Mouse (Mus musculus): Measurements from ENCODE around the gene St6gal2. TPM values are rescaled to one million over a fixed set of nuclear protein-coding genes. Genes with fewer than 3 reads are reported as not detected.
A peak's percentile ranks its signal among the peaks of the same experiment; 100 is the strongest.

St6gal2 gene
- polyA plus RNA-seq (2014; fragmentation: Nextera tagmentation; extraction: Ambion mirVana), result 11.6 and 12.3 TPM in 2 replicates

DNA sequence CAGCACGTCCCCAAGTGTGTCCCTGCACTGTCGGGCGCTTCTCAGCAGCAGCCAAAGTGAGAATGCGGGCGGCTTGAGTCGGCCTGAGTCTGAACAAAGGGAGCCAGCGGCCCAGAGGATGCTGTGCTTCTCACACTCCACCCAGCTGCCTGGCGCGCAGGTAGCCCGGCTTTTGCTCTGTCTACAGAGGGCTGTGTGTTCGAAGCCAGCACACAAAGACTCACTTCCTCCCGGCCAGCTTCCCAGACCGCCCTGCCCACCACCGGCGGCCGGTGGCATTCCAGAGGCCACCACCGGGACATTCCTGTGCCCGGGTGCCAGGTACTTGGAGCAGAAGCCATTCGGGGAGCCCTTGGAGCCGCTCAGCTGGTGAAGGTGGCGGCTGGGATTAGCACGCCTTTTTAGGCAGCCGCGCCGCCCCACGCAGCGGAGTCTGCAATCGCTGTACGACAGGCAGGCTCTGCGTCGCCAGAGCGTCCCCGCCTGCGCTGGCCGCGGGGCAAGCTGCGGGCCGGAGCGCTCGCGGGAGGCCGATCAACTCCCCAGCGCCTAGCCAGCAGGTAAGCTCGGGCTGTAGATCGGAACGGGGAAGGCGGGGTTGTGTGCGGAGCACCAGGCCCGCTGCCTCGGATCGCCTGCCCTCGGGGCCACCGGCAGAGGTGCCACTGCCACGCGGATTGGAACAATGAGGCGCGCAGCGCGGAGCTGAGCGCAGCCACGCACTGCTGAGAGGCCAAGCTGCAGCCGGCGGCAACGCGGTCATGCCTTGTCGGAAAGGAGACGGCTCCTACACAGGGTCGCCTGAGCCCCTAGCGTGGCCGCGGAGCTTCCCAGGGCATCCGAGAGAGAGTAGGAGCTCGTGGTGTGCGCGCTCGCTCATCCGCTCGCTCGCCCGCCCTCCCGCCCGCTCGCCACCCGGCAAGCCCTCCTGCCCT, at the start of gene St6gal2:
Gene St6gal2 (plus strand): TSS at position 133 of the 935 bp plus-strand sequence.
- H3K4me1 ChIP-seq (replicated peaks; ENCODE audit: control insufficient read depth, insufficient read depth, low read length), result no peaks in the 10 kb centered on the region
- peak within 1 kb of the TSS; percentile 80 for H3K4me2 ChIP-seq (replicated peaks; ENCODE audit: low read depth, low read length)
- H3K9me3 ChIP-seq (ENCODE audit: control insufficient read depth, low read length), result no peaks in the 10 kb centered on the region
- WGBS, result under 1% methylated on average over 71 of the region's 84 CpGs
- DNase-seq (ENCODE audit: low spot score) (peak; percentile 81), ATAC-seq (ENCODE audit: low FRiP score) (peak; percentile 92)
- H3K27me3 ChIP-seq (ENCODE audit: control insufficient read depth, insufficient read depth, low read length), result no peaks in the 10 kb centered on the region; the same call in 1 of the 2 replicates
- no peaks in the 10 kb centered on the region for H3K36me3 ChIP-seq (ENCODE audit: control insufficient read depth, insufficient read depth, low read length)
- H3K27ac ChIP-seq (ENCODE audit: low read depth, low read length), result peak within 1 kb of the TSS; percentile 78
- H3K4me3 ChIP-seq (ENCODE audit: low read depth, low read length), result peak within 1 kb of the TSS; percentile 68
- H3K9ac ChIP-seq (ENCODE audit: low read depth, low read length), result peak within 1 kb of the TSS; percentile 90

DNA sequence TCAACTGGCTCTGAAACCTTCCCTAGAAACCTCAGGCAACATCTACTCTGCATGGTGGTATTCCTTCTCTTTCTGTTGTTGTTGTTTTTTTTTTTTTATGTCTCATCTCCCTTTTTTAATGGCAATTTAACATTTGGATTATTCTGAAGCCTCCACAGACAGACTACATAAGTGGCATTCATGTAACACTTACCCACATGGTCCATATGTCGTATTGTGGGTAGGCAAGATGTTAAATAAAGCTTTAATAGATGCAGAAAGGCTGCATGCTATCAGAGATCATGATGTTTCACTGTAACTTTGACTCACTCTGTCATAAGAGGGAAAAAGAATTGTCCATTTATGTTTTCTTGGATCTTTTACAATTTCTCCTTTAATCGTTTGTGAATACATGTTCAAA, 39.1 kb upstream of the St6gal2 start:
- no peak overlapping the region for H3K27ac ChIP-seq (ENCODE audit: low read depth, low read length)
- H3K4me3 ChIP-seq (ENCODE audit: low read depth, low read length), result no peak overlapping the region
- H3K4me1 ChIP-seq (replicated peaks; ENCODE audit: control insufficient read depth, insufficient read depth, low read length), result no peaks in the 10 kb centered on the region
- H3K9ac ChIP-seq (ENCODE audit: low read depth, low read length), result no peak overlapping the region
- ATAC-seq (ENCODE audit: low FRiP score), result no peak
- 83% methylated on average over 2 of the region's 2 CpGs for WGBS
- H3K9me3 ChIP-seq (ENCODE audit: control insufficient read depth, low read length), result no peaks in the 10 kb centered on the region
- DNase-seq (ENCODE audit: low spot score), result no peak
- no peak overlapping the region for H3K4me2 ChIP-seq (replicated peaks; ENCODE audit: low read depth, low read length)
- H3K36me3 ChIP-seq (ENCODE audit: control insufficient read depth, insufficient read depth, low read length), result no peaks in the 10 kb centered on the region
- no peaks in the 10 kb centered on the region for H3K27me3 ChIP-seq (ENCODE audit: control insufficient read depth, insufficient read depth, low read length)

DNA sequence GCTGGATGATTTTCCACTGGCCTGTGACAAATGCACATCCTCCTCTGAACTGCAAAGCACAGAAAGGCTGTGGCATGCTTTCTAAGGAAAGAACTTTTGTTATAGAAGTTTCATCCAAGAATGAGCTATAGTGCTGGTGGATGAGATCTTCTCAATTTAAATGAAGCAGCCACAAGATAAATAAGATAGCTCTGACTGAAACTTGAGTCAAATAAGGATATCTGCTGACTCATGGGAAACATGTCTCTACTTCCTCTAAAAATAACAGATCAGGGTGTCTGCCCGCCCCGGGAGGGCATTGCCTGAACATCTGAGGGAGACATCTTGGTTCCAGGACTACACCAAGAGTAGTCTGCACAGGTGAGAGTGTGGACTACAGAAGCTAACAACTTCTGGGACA, 28.7 kb upstream of the St6gal2 start:
- no peak overlapping the region for H3K27ac ChIP-seq (ENCODE audit: low read depth, low read length)
- no peaks in the 10 kb centered on the region for H3K4me1 ChIP-seq (replicated peaks; ENCODE audit: control insufficient read depth, insufficient read depth, low read length)
- ATAC-seq (ENCODE audit: low FRiP score) (no peak), DNase-seq (ENCODE audit: low spot score) (no peak)
- no peak overlapping the region for H3K4me2 ChIP-seq (replicated peaks; ENCODE audit: low read depth, low read length)
- no peaks in the 10 kb centered on the region for H3K36me3 ChIP-seq (ENCODE audit: control insufficient read depth, insufficient read depth, low read length)
- H3K4me3 ChIP-seq (ENCODE audit: low read depth, low read length), result no peak overlapping the region
- 89% methylated on average over 2 of the region's 2 CpGs for WGBS
- no peak overlapping the region for H3K9ac ChIP-seq (ENCODE audit: low read depth, low read length)
- H3K27me3 ChIP-seq (ENCODE audit: control insufficient read depth, insufficient read depth, low read length), result no peaks in the 10 kb centered on the region
- no peaks in the 10 kb centered on the region for H3K9me3 ChIP-seq (ENCODE audit: control insufficient read depth, low read length)

DNA sequence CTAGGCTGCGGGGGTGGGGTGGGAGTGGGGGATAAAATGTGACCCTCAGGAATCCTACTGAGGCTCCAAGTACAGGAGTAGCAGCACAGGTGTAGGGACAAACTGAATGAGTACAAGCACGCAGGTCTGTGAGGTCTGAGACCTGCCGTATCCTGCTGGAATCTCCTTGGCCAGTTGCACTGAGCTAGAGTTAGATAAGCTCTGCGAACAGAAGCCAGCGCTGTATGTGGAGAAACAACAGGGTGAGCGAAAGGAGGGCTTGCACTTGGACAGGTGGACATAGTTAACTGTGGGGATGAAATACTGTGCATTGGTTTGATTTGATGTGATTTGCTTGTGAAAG, 974 bp downstream of the St6gal2 start:
- peak overlapping the region; percentile 78 for H3K27ac ChIP-seq (ENCODE audit: low read depth, low read length)
- WGBS, result 0% methylated on average over 6 of the region's 6 CpGs
- no peaks in the 10 kb centered on the region for H3K36me3 ChIP-seq (ENCODE audit: control insufficient read depth, insufficient read depth, low read length)
- DNase-seq (ENCODE audit: low spot score) (no peak), ATAC-seq (ENCODE audit: low FRiP score) (no peak; the same call in 1 of the 2 replicates)
- no peaks in the 10 kb centered on the region; the same call in 1 of the 2 replicates for H3K27me3 ChIP-seq (ENCODE audit: control insufficient read depth, insufficient read depth, low read length)
- H3K4me1 ChIP-seq (replicated peaks; ENCODE audit: control insufficient read depth, insufficient read depth, low read length), result no peaks in the 10 kb centered on the region
- H3K9me3 ChIP-seq (ENCODE audit: control insufficient read depth, low read length), result no peaks in the 10 kb centered on the region
- peak overlapping the region; percentile 68 for H3K4me3 ChIP-seq (ENCODE audit: low read depth, low read length)
- peak overlapping the region; percentile 90 for H3K9ac ChIP-seq (ENCODE audit: low read depth, low read length)
- peak overlapping the region; percentile 80 for H3K4me2 ChIP-seq (replicated peaks; ENCODE audit: low read depth, low read length)

DNA sequence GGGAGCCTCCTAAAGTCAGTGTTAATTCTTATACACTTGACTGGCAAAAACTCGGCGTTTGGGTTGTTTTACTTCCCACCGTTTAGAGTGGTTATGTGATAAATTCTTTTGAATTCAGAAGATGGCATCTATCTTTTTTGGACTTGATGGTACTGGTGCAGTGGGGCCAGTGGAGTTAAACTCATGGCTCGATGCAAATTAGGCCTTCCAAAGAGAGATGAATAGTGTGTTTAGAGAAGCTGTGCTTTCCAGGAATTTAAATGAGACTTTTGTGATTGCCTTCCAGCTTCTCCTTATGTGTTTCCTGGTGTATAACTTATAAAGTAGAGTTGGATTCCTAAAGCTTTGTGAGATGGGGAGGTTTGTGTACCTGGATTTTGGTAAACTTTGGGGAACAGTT, 1.5 kb downstream of the St6gal2 start:
- no peak for ATAC-seq (ENCODE audit: low FRiP score)
- Histone ChIP-seq H3K9ac (ENCODE audit: low read depth, low read length) (no peak overlapping the region), H3K4me3 (ENCODE audit: low read depth, low read length) (peak overlapping the region; percentile 68)

DNA sequence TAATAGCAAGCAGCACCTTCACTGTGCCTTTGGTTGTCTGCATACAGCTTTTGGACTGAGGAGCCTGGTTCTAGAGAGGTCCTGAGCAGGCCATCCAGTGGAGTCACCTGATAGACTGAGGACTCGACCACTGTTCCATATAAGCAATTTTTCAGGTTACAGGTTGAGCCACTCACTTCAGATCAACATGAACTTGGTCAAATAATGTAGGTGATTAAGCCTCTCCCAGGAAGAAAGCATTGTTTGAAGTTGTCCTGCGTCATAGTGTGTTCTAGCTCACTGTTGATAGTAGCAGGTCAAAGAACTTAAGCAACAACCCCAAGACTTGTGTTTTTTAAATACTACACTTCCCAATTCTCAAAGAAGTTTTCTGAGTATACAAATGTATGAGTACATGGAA, 5.8 kb downstream of the St6gal2 start:
- ATAC-seq (ENCODE audit: low FRiP score) (no peak), DNase-seq (ENCODE audit: low spot score) (no peak)
- Histone ChIP-seq H3K4me2 (replicated peaks; ENCODE audit: low read depth, low read length) (no peak overlapping the region), H3K4me1 (replicated peaks; ENCODE audit: control insufficient read depth, insufficient read depth, low read length) (no peaks in the 10 kb centered on the region), H3K9ac (ENCODE audit: low read depth, low read length) (no peak overlapping the region), H3K36me3 (ENCODE audit: control insufficient read depth, insufficient read depth, low read length) (no peaks in the 10 kb centered on the region), H3K27me3 (ENCODE audit: control insufficient read depth, insufficient read depth, low read length) (no peaks in the 10 kb centered on the region), H3K4me3 (ENCODE audit: low read depth, low read length) (no peak overlapping the region), H3K27ac (ENCODE audit: low read depth, low read length) (no peak overlapping the region), H3K9me3 (ENCODE audit: control insufficient read depth, low read length) (no peaks in the 10 kb centered on the region)
- WGBS, result 64% methylated on average over 2 of the region's 2 CpGs

More for the DNA sequence above, 1.5 kb downstream of the St6gal2 start:
- H3K4me2 ChIP-seq (replicated peaks; ENCODE audit: low read depth, low read length), result peak overlapping the region; percentile 80
- no peaks in the 10 kb centered on the region for H3K9me3 ChIP-seq (ENCODE audit: control insufficient read depth, low read length)
- H3K27me3 ChIP-seq (ENCODE audit: control insufficient read depth, insufficient read depth, low read length), result no peaks in the 10 kb centered on the region; the same call in 1 of the 2 replicates
- DNase-seq (ENCODE audit: low spot score), result peak; percentile 16
- WGBS, result 27% methylated on average over 4 of the region's 4 CpGs
- no peak overlapping the region for H3K27ac ChIP-seq (ENCODE audit: low read depth, low read length)
- no peaks in the 10 kb centered on the region for H3K4me1 ChIP-seq (replicated peaks; ENCODE audit: control insufficient read depth, insufficient read depth, low read length)
- H3K36me3 ChIP-seq (ENCODE audit: control insufficient read depth, insufficient read depth, low read length), result no peaks in the 10 kb centered on the region

DNA sequence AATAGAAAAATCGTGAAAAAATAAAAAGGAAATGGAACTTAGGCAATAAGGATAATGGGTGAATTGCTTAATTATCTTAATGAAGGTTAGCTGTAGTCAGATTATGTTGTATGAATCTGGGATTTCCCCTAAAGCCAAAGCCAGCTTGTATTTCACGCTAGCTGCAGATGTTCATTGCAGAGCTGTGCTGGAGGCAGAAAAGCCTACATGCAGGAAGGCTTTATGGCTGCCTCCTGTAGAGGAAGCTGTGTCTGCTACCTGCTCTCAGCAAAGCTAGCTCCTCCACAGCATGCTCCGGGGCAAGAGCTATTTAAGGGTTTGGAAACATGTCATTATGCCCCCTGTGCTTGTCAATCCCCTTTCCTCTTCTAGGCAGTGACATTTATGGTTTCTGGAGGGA, 9.3 kb downstream of the St6gal2 start:
- DNase-seq (ENCODE audit: low spot score) (no peak), ATAC-seq (ENCODE audit: low FRiP score) (no peak)
- Histone ChIP-seq H3K9ac (ENCODE audit: low read depth, low read length) (no peak overlapping the region), H3K27ac (ENCODE audit: low read depth, low read length) (no peak overlapping the region), H3K36me3 (ENCODE audit: control insufficient read depth, insufficient read depth, low read length) (no peaks in the 10 kb centered on the region), H3K4me1 (replicated peaks; ENCODE audit: control insufficient read depth, insufficient read depth, low read length) (no peaks in the 10 kb centered on the region), H3K27me3 (ENCODE audit: control insufficient read depth, insufficient read depth, low read length) (no peaks in the 10 kb centered on the region), H3K4me2 (replicated peaks; ENCODE audit: low read depth, low read length) (no peak overlapping the region), H3K9me3 (ENCODE audit: control insufficient read depth, low read length) (no peaks in the 10 kb centered on the region), H3K4me3 (ENCODE audit: low read depth, low read length) (no peak overlapping the region)
- 77% methylated on average over 3 of the region's 3 CpGs for WGBS

DNA sequence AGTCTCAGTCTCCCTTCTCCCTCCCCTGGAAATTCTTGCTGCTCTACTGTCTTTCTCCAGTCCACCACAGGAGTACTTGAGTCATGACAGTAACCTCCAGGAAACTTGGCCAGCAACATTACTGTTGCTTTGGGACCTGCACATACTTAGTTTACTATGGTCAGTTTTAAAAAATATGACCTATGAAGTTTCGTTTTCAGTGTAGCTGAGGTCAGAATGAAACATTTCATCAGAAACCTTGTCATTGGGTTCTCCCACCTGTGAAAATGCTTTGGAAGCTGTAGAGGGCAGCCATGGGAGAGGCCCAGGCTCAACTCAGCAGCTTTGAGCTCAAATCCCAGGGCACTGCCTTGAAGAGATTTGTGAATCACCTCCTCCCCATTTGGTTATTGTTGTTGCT, 15.0 kb downstream of the St6gal2 start:
- Histone ChIP-seq H3K4me2 (replicated peaks; ENCODE audit: low read depth, low read length) (no peak overlapping the region), H3K4me1 (replicated peaks; ENCODE audit: control insufficient read depth, insufficient read depth, low read length) (no peaks in the 10 kb centered on the region), H3K9ac (ENCODE audit: low read depth, low read length) (no peak overlapping the region), H3K27me3 (ENCODE audit: control insufficient read depth, insufficient read depth, low read length) (no peaks in the 10 kb centered on the region), H3K36me3 (ENCODE audit: control insufficient read depth, insufficient read depth, low read length) (no peaks in the 10 kb centered on the region), H3K27ac (ENCODE audit: low read depth, low read length) (no peak overlapping the region), H3K9me3 (ENCODE audit: control insufficient read depth, low read length) (no peaks in the 10 kb centered on the region), H3K4me3 (ENCODE audit: low read depth, low read length) (no peak overlapping the region)
- ATAC-seq (ENCODE audit: low FRiP score) (no peak), DNase-seq (ENCODE audit: low spot score) (no peak)
- 79% methylated on average over 1 of the region's 1 CpGs for WGBS

DNA sequence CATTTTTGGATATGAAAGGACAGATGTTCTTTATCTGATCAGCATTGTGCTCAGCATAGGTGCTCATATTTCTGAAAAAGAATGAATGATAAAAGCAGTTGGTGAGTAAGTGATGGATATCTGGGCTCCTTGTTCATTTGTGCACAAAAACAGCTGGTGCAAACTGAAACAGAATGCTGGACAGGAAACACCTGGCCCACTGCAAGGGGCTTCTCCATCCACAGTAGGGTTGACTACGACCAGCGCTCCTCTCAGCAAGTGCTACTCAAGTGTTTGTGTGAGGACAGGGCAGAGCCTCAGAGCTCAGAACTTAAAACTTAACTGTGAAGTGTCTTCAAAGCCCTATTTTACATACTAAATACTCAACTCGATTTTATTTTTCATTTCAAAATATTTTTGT, 22.4 kb downstream of the St6gal2 start:
- no peak overlapping the region for H3K9ac ChIP-seq (ENCODE audit: low read depth, low read length)
- H3K4me1 ChIP-seq (replicated peaks; ENCODE audit: control insufficient read depth, insufficient read depth, low read length), result no peaks in the 10 kb centered on the region
- no peak overlapping the region for H3K4me2 ChIP-seq (replicated peaks; ENCODE audit: low read depth, low read length)
- no peak overlapping the region for H3K4me3 ChIP-seq (ENCODE audit: low read depth, low read length)
- ATAC-seq (ENCODE audit: low FRiP score) (no peak), DNase-seq (ENCODE audit: low spot score) (no peak)
- WGBS, result 80% methylated on average over 3 of the region's 3 CpGs
- no peak overlapping the region for H3K27ac ChIP-seq (ENCODE audit: low read depth, low read length)
- no peaks in the 10 kb centered on the region for H3K36me3 ChIP-seq (ENCODE audit: control insufficient read depth, insufficient read depth, low read length)
- no peaks in the 10 kb centered on the region for H3K27me3 ChIP-seq (ENCODE audit: control insufficient read depth, insufficient read depth, low read length)
- no peaks in the 10 kb centered on the region for H3K9me3 ChIP-seq (ENCODE audit: control insufficient read depth, low read length)
